Mouse (Mus musculus) liver, embryonic 11.5 days (tissue): Measurements from ENCODE around the gene Fgfr2. TPM values are rescaled to one million over a fixed set of nuclear protein-coding genes. Genes with fewer than 3 reads are reported as not detected.

Source experiments
- ATAC-seq: fragments of 200-750 bp; cut with Nextera tagmentation; replicated peaks from 2 replicates; pipeline ENCODE4 v1.8.0; 2017; ENCODE audit warnings: moderate number of reproducible peaks, mild to moderate bottlenecking, moderate TSS enrichment, moderate library complexity; ENCODE audit not compliant: low FRiP score
- DNase-seq: peaks from one replicate; pipeline ENCODE4 v3.0.0-alpha.2; 2017; ENCODE audit warnings: low spot score
- H3K27ac ChIP-seq: fragments of 300-500 bp; sonication (generic); 2 replicates; pipeline ENCODE4 v1.5.1; 2014; ENCODE audit warnings: mild to moderate bottlenecking, low read depth, low read length, control low read depth
- H3K27me3 ChIP-seq: fragments of 300-500 bp; sonication (generic); replicated peaks from 2 replicates; pipeline ENCODE4 v1.6.1; 2014; ENCODE audit warnings: low read length, mixed read lengths; ENCODE audit not compliant: control insufficient read depth, insufficient read depth
- H3K36me3 ChIP-seq: fragments of 300-500 bp; sonication (generic); 2 replicates; pipeline ENCODE4 v1.6.1; 2014; ENCODE audit warnings: mild to moderate bottlenecking, low read length, moderate library complexity, mixed read lengths; ENCODE audit not compliant: control insufficient read depth, insufficient read depth
- H3K4me1 ChIP-seq: fragments of 300-500 bp; sonication (generic); replicated peaks from 2 replicates; pipeline ENCODE4 v1.6.1; 2014; ENCODE audit warnings: low read length, mixed read lengths; ENCODE audit not compliant: control insufficient read depth, insufficient read depth
- H3K4me2 ChIP-seq: fragments of 300-500 bp; sonication (generic); 2 replicates; pipeline ENCODE4 v1.6.1; 2014; ENCODE audit warnings: mild to moderate bottlenecking, control low read depth, moderate library complexity
- H3K4me3 ChIP-seq: fragments of 300-500 bp; sonication (generic); 2 replicates; pipeline ENCODE4 v1.5.1; 2014; ENCODE audit warnings: low read depth, low read length, control low read depth
- H3K9ac ChIP-seq: fragments of 300-500 bp; sonication (generic); 2 replicates; pipeline ENCODE4 v1.6.1; 2014; ENCODE audit warnings: low read depth, low read length, control low read depth
- H3K9me3 ChIP-seq: fragments of 300-500 bp; sonication (generic); 2 replicates; pipeline ENCODE4 v1.6.1; 2016; ENCODE audit warnings: low read length, inconsistent platforms, mixed read lengths; ENCODE audit not compliant: control insufficient read depth
- WGBS: fragments of 180-500 bp; shearing (Covaris S2); extraction: QIAGEN DNeasy Blood & Tissue Kit; methylation state at CpG from one replicate; pipeline ENCODE4 v1.1.7; 2014; 5-methylcytosine and 5-hydroxymethylcytosine counted together
- polyA plus RNA-seq: library from polyadenylated mRNA; unstranded; fragments of >200 nt; fragmentation: Nextera tagmentation; extraction: Ambion mirVana; gene quantifications from 2 replicates; pipeline ENCODE4 v1.2.1, GENCODE M21; 2014

The Fgfr2 gene
- polyA plus RNA-seq, 1 experiment from 2014 or later: 32.6 TPM

GRCm38 (mm10) chr7:131001976-131002726 lies 2121.0 kb downstream of the Fgfr2 start:
- no peaks in the 10 kb centered on the region; the same call in 1 of the 2 replicates for H3K9me3 ChIP-seq
- WGBS: 75% methylated on average over 12 of the region's 12 CpGs
- H3K4me1 ChIP-seq: no peaks in the 10 kb centered on the region

DNA sequence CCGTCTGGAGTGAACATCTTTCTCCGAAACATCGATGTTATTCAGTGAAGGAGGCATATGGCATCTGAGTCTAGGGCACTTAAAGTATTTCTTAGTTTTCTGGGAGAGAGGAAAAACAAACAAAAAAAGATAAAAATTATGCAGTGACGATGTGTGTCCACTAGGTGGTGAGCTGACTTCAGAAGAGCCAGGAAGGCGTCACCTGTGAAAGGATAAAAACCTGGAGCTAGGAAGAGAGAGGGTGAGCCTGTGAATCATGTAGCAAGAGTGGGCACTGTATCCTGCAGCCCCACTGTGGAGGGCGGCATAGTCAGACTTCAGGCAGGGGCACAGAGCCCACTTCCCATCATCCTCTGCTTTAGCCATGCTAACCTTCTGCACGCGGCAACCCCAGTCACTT lies 2129.2 kb downstream of the Fgfr2 start:
- Histone ChIP-seq H3K4me3 (no peak overlapping the region), H3K4me1 (no peaks in the 10 kb centered on the region), H3K4me2 (no peak overlapping the region), H3K36me3 (no peaks in the 10 kb centered on the region), H3K9me3 (no peaks in the 10 kb centered on the region), H3K27me3 (no peaks in the 10 kb centered on the region), H3K9ac (no peak overlapping the region), H3K27ac (no peak overlapping the region)
- WGBS: 46% methylated on average over 8 of the region's 8 CpGs
- no peak for DNase-seq
- no peak for ATAC-seq

More at GRCm38 (mm10) chr7:131001976-131002726, 2121.0 kb downstream of the Fgfr2 start:
- no peak for DNase-seq
- Histone ChIP-seq H3K27me3 (no peaks in the 10 kb centered on the region), H3K4me3 (no peak overlapping the region), H3K9ac (no peak overlapping the region), H3K27ac (no peak overlapping the region), H3K36me3 (no peaks in the 10 kb centered on the region), H3K4me2 (no peak overlapping the region)
- no peak for ATAC-seq

GRCm38 (mm10) chr7:130991174-130991789 lies 2131.9 kb downstream of the Fgfr2 start:
- H3K27ac ChIP-seq: no peak overlapping the region
- no peak overlapping the region for H3K4me2 ChIP-seq
- no peaks in the 10 kb centered on the region for H3K4me1 ChIP-seq
- H3K9me3 ChIP-seq: no peaks in the 10 kb centered on the region
- H3K9ac ChIP-seq: no peak overlapping the region
- no peak for ATAC-seq
- DNase-seq: no peak
- H3K4me3 ChIP-seq: no peak overlapping the region
- no peaks in the 10 kb centered on the region for H3K27me3 ChIP-seq
- no peaks in the 10 kb centered on the region for H3K36me3 ChIP-seq
- 85% methylated on average over 13 of the region's 13 CpGs for WGBS

DNA sequence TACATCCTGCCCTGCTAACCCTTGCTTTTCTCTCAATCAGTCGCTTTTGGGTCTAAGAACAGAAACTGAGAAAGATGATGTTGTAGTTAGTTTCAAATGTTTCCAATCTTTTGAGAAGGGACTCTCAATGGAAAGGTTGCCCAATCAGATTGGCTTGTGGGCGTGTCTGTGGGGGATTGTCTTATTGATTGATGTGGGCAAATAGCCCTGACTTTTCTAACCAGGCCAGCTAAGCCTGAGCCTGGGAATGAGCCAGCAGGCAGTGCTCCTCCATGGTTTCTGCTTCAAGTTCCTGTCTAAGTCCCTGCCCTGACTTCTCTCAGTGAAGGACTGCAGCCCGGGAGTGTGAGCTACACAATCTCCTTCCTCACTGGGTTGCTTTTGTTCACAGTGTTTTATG lies 2133.8 kb downstream of the Fgfr2 start:
- H3K4me2 ChIP-seq: no peak overlapping the region
- ATAC-seq: no peak
- H3K36me3 ChIP-seq: no peaks in the 10 kb centered on the region

DNA sequence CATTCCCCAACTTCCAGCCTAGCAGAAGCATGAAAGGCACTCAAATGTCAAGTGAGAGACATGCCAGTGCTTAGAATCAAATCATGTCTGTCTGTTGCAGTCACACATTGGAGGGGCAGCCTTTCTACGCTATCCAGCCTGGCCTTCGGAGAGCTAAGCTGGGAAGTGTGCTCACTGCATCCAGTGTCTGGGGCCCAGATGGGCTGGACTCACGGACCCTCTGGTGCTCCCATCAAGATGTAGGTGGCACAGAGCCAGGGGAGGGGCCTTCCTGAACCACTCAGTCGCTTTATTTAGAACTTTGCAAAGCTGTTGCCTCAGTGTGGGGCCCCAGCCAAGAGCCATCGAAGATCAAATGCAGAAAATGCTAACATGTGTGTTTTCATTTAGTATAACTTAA lies 2135.0 kb downstream of the Fgfr2 start:
- no peak overlapping the region for H3K27ac ChIP-seq
- no peak overlapping the region for H3K4me2 ChIP-seq
- no peak for ATAC-seq
- WGBS: 71% methylated on average over 5 of the region's 5 CpGs
- no peaks in the 10 kb centered on the region for H3K9me3 ChIP-seq
- no peaks in the 10 kb centered on the region for H3K36me3 ChIP-seq
- no peak for DNase-seq
- H3K4me3 ChIP-seq: no peak overlapping the region
- no peaks in the 10 kb centered on the region for H3K4me1 ChIP-seq
- H3K27me3 ChIP-seq: no peaks in the 10 kb centered on the region
- H3K9ac ChIP-seq: no peak overlapping the region

More for the DNA sequence above, 2133.8 kb downstream of the Fgfr2 start:
- DNase-seq: no peak
- 65% methylated on average over 3 of the region's 3 CpGs for WGBS
- Histone ChIP-seq H3K27me3 (no peaks in the 10 kb centered on the region), H3K4me3 (no peak overlapping the region), H3K27ac (no peak overlapping the region), H3K9me3 (no peaks in the 10 kb centered on the region), H3K9ac (no peak overlapping the region), H3K4me1 (no peaks in the 10 kb centered on the region)

DNA sequence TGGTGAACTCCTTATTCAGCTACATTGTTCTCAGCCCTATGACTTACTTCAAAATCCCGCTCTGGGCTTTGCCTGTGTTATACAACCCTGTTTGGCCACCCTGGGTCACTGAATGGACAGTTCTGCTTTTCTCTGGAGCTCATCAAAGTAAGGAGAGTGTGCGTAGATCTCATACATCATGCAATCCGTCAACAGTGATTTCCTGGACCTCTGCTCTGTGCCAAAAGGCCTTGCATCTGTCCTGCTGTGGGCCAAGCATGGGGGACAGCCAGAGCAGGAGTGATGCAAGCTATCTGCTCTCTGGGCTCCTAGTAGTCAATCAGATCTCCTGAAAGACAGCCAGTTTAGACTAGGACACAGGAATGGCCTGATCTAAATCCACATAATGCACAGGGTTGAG lies 2137.4 kb downstream of the Fgfr2 start:
- Histone ChIP-seq H3K4me3 (no peak overlapping the region), H3K4me1 (no peaks in the 10 kb centered on the region), H3K9ac (no peak overlapping the region), H3K36me3 (no peaks in the 10 kb centered on the region), H3K4me2 (no peak overlapping the region), H3K27ac (no peak overlapping the region), H3K9me3 (no peaks in the 10 kb centered on the region), H3K27me3 (no peaks in the 10 kb centered on the region)
- WGBS: 68% methylated on average over 3 of the region's 3 CpGs
- no peak for DNase-seq
- ATAC-seq: no peak

DNA sequence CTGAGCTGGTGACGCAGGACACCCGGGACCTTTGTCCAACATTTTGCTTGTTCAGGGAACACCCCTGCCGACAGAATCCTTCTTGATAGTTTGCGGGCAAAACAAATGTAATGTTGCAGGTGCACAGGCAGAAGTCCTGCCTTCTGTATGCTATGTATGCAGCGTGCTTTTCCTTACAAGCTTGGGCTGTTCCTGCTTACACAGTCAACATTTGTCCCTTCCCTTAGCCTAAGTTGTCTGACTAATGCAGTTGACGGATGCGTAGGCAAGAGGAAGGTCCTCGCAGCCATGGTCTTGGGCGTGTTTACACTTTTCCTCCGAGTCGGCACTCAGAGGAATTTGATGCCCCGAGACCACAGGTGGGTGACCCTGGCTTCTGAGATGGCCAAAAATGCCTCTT lies 2138.0 kb downstream of the Fgfr2 start:
- Histone ChIP-seq H3K27me3 (no peaks in the 10 kb centered on the region), H3K9me3 (no peaks in the 10 kb centered on the region), H3K4me1 (no peaks in the 10 kb centered on the region), H3K27ac (no peak overlapping the region), H3K36me3 (no peaks in the 10 kb centered on the region), H3K9ac (no peak overlapping the region), H3K4me3 (no peak overlapping the region), H3K4me2 (no peak overlapping the region)
- WGBS: 77% methylated on average over 12 of the region's 12 CpGs
- ATAC-seq (no peak), DNase-seq (no peak)

DNA sequence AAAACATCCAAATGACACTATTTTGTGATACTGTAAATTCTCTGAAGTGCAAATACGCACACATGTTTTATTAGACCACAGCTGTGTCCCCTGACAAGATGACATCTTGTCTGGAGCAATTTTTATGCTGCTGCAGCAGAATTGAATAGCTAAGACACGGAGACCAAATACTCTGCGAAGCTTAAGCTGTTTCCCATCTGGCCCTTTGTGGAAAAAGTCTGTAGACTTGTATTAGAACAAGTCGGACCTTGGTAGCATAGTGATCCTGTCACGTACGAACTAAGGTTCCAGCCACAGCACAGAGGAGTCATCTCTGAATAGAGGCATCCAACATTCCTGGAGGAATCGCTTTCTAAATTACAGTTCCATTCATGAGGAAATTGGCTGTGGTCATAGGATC lies 2138.9 kb downstream of the Fgfr2 start:
- DNase-seq (no peak), ATAC-seq (no peak)
- WGBS: 83% methylated on average over 7 of the region's 7 CpGs

DNA sequence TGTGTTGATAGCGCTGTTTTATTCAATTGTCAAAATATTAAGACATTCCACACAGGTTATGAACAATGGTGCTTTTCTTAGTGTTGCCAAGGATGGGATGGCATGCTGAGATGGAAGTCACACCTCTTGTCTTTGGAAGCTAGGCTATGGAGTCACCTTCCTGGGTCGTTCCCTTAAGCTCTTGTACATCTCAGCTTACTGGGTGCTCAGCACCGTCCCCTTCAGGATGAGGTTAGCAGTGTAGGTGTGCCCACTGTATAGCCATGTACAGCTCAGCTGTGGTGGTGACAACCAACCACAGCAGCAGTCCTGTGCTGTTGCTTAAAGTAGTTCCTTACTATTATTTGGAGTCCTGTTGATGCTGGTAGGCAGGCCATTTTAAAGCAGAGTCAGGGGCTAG lies 2140.3 kb downstream of the Fgfr2 start:
- no peak overlapping the region for H3K4me2 ChIP-seq

More for the DNA sequence above, 2138.9 kb downstream of the Fgfr2 start:
- no peak overlapping the region for H3K4me2 ChIP-seq
- no peaks in the 10 kb centered on the region for H3K9me3 ChIP-seq
- H3K36me3 ChIP-seq: no peaks in the 10 kb centered on the region
- no peak overlapping the region for H3K27ac ChIP-seq
- no peaks in the 10 kb centered on the region for H3K27me3 ChIP-seq
- no peaks in the 10 kb centered on the region for H3K4me1 ChIP-seq
- no peak overlapping the region for H3K4me3 ChIP-seq
- no peak overlapping the region for H3K9ac ChIP-seq

More for the DNA sequence above, 2140.3 kb downstream of the Fgfr2 start:
- ATAC-seq: no peak
- DNase-seq: no peak
- Histone ChIP-seq H3K27me3 (no peaks in the 10 kb centered on the region), H3K36me3 (no peaks in the 10 kb centered on the region), H3K4me1 (no peaks in the 10 kb centered on the region), H3K9ac (no peak overlapping the region), H3K27ac (no peak overlapping the region), H3K4me3 (no peak overlapping the region), H3K9me3 (no peaks in the 10 kb centered on the region)
- 69% methylated on average over 3 of the region's 3 CpGs for WGBS
